Mouse (Mus musculus): ENCODE measurements around the gene Dffb. TPM values are rescaled to one million over a fixed set of nuclear protein-coding genes. Genes with fewer than 3 reads are reported as not detected.

Dffb gene
- total RNA-seq (2014; rRNA removed) (19.8 and 20.8 TPM in 2 replicates), polyA plus RNA-seq (2015; fragmentation: Nextera tagmentation; extraction: Ambion mirVana) (9.7 and 10.1 TPM in 2 replicates)

GRCm38 (mm10) chr4:153974431-153975291 is at the start of gene Dffb, which contains the start of gene Cep104:
Gene Dffb, minus strand, starts transcription at chr4:153975126.
Gene Cep104, plus strand, starts transcription at chr4:153975194.
- WGBS, result under 1% methylated on average over 68 of the region's 68 CpGs
- no peak for TF ChIP-seq CTCF (IDR thresholded peaks at IDR 0.05)
- Histone ChIP-seq H3K4me1 (ENCODE audit: insufficient read depth, low read length) (peaks cover 9% of the 10 kb centered on the region; the same call in 1 of the 2 replicates), H3K27ac (ENCODE audit: low read depth, low read length) (peak within 1 kb of the TSS; percentile 70), H3K4me2 (ENCODE audit: low read depth, low read length, poor library complexity, severe bottlenecking) (peak within 1 kb of the TSS; percentile 88), H3K36me3 (ENCODE audit: insufficient read depth, low read length) (peaks cover 27% of the 10 kb centered on the region), H3K27me3 (ENCODE audit: insufficient read depth, low read length) (no peaks in the 10 kb centered on the region), H3K9ac (replicated peaks; ENCODE audit: low read length, poor library complexity, severe bottlenecking) (peak within 1 kb of the TSS; percentile 79), H3K4me3 (ENCODE audit: low read depth, low read length) (peak within 1 kb of the TSS; percentile 96), H3K9me3 (ENCODE audit: low read length) (no peaks in the 10 kb centered on the region)
- ATAC-seq (ENCODE audit: low FRiP score), result peak; percentile 96
- DNase-seq (ENCODE audit: low spot score), result peak; percentile 95

DNA sequence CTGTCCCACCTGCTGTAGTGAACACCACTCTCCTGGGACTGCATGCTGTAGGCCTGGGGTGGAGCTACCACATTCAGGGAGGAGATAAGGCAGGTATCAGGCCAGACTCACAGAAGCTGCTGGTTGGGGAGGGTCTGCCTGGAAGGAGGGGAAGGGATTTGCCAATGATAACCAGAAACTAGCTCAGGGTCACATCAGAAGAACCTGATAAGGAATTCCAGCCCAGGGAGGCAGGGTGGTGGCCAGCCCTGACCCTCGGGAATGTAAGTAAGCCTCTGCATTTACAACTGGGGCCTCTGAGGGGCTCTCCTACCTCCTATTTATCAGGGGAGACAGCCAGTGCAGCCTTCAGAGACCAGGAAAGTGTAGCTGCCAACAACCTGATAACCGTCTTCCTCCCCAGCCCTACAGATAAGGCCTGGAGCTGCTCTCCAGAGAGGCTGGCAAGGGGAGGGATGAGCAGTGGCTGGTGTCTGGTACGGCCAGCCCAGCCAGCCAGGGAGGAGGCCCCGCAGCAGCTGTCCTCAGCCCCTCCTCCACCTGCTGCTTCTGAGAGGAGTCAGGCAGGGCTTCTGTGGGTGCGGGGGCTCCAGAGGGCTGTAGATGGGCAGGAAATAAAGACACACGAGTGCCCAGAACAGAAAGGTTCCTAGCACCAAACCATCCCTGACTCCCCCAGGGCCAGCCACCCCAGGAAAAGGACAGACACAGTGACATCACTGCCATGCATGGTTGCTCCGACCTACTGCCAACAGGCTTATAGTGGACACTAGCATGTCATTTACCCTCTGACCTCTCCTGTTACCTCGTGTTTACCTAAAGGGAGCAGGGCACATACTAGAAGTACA is 49.1 kb upstream of the Dffb start:
- ATAC-seq (ENCODE audit: low FRiP score), result no peak
- Histone ChIP-seq H3K27me3 (ENCODE audit: insufficient read depth, low read length) (0 out of 2 replicates have a peak, but pooled peaks cover 6% of the 10 kb centered on the region), H3K4me3 (ENCODE audit: low read depth, low read length) (no peak overlapping the region), H3K9me3 (ENCODE audit: low read length) (no peaks in the 10 kb centered on the region), H3K4me2 (ENCODE audit: low read depth, low read length, poor library complexity, severe bottlenecking) (no peak overlapping the region), H3K36me3 (ENCODE audit: insufficient read depth, low read length) (peaks cover 29% of the 10 kb centered on the region), H3K27ac (ENCODE audit: low read depth, low read length) (no peak overlapping the region), H3K4me1 (ENCODE audit: insufficient read depth, low read length) (peaks cover 5% of the 10 kb centered on the region; the same call in 1 of the 2 replicates), H3K9ac (replicated peaks; ENCODE audit: low read length, poor library complexity, severe bottlenecking) (no peak overlapping the region)
- no peak for TF ChIP-seq CTCF (IDR thresholded peaks at IDR 0.05)
- DNase-seq (ENCODE audit: low spot score), result no peak
- 34% methylated on average over 8 of the region's 8 CpGs for WGBS

DNA sequence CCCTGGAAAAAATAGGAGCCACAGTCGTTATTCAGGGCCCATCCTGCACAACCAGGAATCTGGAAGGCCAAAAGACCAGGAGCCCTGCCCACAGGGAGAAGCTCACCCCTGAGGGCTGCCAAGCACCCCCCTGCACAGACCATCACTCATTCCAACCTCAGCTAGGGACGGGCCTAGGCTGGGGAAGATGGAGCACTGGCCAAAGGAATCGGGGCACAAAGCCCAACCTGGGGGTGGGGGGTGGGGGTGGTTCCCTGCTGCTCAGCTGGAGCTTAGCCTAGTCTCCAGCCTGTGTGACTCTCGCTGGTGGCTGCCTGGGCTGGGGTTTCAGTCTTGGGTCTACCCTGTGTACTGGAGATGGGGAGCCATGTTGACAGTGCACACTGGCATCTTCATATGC is 47.9 kb upstream of the Dffb start:
- Histone ChIP-seq H3K27me3 (ENCODE audit: insufficient read depth, low read length) (0 out of 2 replicates have a peak, but pooled peaks cover 6% of the 10 kb centered on the region), H3K9me3 (ENCODE audit: low read length) (no peaks in the 10 kb centered on the region)

DNA sequence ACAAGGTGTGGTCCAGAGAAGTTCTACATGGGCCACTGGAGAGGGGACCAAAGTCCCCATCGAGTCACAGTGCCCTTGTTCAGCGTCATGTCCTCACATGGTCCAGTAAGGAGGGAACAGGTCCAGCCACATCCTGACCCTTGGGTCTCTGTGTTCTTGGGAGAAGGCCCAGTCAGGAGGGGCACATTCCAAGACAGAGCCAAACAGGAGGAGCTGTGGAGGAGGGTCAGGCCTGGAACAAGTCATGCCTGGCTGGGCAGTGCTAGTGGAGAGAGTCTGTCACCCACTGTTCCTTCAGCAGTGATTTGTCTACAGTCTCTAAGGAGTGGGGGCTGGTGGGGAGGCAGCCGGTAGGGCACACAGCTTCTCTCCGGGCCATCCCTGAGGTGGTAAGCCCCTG is 47.5 kb upstream of the Dffb start:
- Histone ChIP-seq H3K4me1 (ENCODE audit: insufficient read depth, low read length) (peaks cover 5% of the 10 kb centered on the region; the same call in 1 of the 2 replicates), H3K4me3 (ENCODE audit: low read depth, low read length) (no peak overlapping the region), H3K9me3 (ENCODE audit: low read length) (no peaks in the 10 kb centered on the region), H3K27ac (ENCODE audit: low read depth, low read length) (no peak overlapping the region), H3K27me3 (ENCODE audit: insufficient read depth, low read length) (0 out of 2 replicates have a peak, but pooled peaks cover 6% of the 10 kb centered on the region), H3K4me2 (ENCODE audit: low read depth, low read length, poor library complexity, severe bottlenecking) (no peak overlapping the region), H3K9ac (replicated peaks; ENCODE audit: low read length, poor library complexity, severe bottlenecking) (no peak overlapping the region), H3K36me3 (ENCODE audit: insufficient read depth, low read length) (peaks cover 41% of the 10 kb centered on the region)
- WGBS, result 55% methylated on average over 4 of the region's 4 CpGs
- DNase-seq (ENCODE audit: low spot score) (peak; percentile 14), ATAC-seq (ENCODE audit: low FRiP score) (no peak)
- TF ChIP-seq CTCF (IDR thresholded peaks at IDR 0.05), result no peak

More for the DNA sequence above, 47.9 kb upstream of the Dffb start:
- Histone ChIP-seq H3K27ac (ENCODE audit: low read depth, low read length) (no peak overlapping the region), H3K36me3 (ENCODE audit: insufficient read depth, low read length) (peaks cover 39% of the 10 kb centered on the region), H3K4me1 (ENCODE audit: insufficient read depth, low read length) (peaks cover 5% of the 10 kb centered on the region; the same call in 1 of the 2 replicates), H3K9ac (replicated peaks; ENCODE audit: low read length, poor library complexity, severe bottlenecking) (no peak overlapping the region), H3K4me2 (ENCODE audit: low read depth, low read length, poor library complexity, severe bottlenecking) (no peak overlapping the region), H3K4me3 (ENCODE audit: low read depth, low read length) (no peak overlapping the region)
- 36% methylated on average over 4 of the region's 4 CpGs for WGBS
- DNase-seq (ENCODE audit: low spot score) (peak; percentile 24), ATAC-seq (ENCODE audit: low FRiP score) (no peak)
- TF ChIP-seq CTCF (IDR thresholded peaks at IDR 0.05), result no peak

DNA sequence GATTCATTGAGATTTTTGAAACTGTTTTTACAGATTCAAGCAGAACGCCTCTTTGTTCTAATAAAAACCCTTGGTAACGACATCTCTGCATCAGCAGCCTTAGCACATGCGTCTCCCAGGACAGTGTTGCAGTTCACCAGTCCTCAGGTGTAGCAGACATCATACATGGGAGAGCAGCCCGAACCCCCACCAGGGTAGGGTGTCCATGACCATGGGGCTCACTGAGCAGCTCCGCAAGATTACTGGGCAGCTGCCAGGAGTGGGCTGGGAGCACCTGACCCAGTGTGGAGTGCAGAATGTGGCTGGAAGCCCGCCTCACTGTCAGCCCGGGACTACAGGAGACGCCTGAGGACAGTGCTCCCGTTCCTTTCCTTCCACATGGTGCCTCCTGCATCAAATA is 46.5 kb upstream of the Dffb start:
- peaks cover 5% of the 10 kb centered on the region; the same call in 1 of the 2 replicates for H3K4me1 ChIP-seq (ENCODE audit: insufficient read depth, low read length)
- no peak overlapping the region for H3K4me3 ChIP-seq (ENCODE audit: low read depth, low read length)
- WGBS, result 90% methylated on average over 9 of the region's 9 CpGs
- no peak overlapping the region for H3K9ac ChIP-seq (replicated peaks; ENCODE audit: low read length, poor library complexity, severe bottlenecking)
- H3K27me3 ChIP-seq (ENCODE audit: insufficient read depth, low read length), result no peaks in the 10 kb centered on the region
- H3K27ac ChIP-seq (ENCODE audit: low read depth, low read length), result no peak overlapping the region
- no peak for TF ChIP-seq CTCF (IDR thresholded peaks at IDR 0.05)
- DNase-seq (ENCODE audit: low spot score), result no peak
- no peak overlapping the region for H3K4me2 ChIP-seq (ENCODE audit: low read depth, low read length, poor library complexity, severe bottlenecking)
- no peaks in the 10 kb centered on the region for H3K9me3 ChIP-seq (ENCODE audit: low read length)
- H3K36me3 ChIP-seq (ENCODE audit: insufficient read depth, low read length), result peaks cover 51% of the 10 kb centered on the region
- ATAC-seq (ENCODE audit: low FRiP score), result no peak

All from midbrain, postnatal 0 days (tissue).